Mouse (Mus musculus) liver, embryonic 14.5 days (tissue): Measurements from ENCODE around the gene Tes.

ENCODE experiments used
- CTCF ChIP-seq: IDR thresholded peaks from 2 replicates; pipeline ENCODE4 v1.5.1; 2016; ENCODE audit warnings: antibody characterized with exemption, low read depth, control low read depth
- EP300 ChIP-seq: IDR thresholded peaks from 2 replicates; pipeline ENCODE4 v1.6.1; 2016; ENCODE audit warnings: antibody characterized with exemption, low read depth

DNA sequence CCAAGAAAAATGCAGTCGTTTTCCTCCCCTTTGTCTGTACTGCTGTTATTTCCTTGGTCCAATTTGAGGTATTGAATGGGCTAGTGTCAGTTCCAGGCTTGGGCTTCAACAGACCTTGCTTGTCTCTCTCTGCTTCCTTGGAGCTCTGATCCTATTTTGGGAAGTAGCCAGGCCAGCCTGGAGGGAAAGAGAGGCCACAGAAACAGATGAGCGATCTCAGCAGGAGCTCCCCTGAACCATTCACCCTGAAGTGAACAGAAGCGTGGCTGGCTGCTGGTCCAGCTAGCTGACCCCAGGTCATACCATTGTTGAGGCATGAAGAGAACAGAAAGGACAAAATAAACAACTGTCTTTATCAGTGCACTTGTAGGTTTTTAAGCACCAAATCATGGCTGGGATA lies 12.8 kb downstream of the Tes start:
- TF ChIP-seq CTCF (no peak), EP300 (no peak)
